Mouse (Mus musculus): ENCODE results near the gene Plekha5.
"Not testable (repeated sequence)": the region's sequence is repeated elsewhere in the genome, so short reads cannot be mapped to it uniquely, and the experiment has no call there.

Gene Plekha5

DNA sequence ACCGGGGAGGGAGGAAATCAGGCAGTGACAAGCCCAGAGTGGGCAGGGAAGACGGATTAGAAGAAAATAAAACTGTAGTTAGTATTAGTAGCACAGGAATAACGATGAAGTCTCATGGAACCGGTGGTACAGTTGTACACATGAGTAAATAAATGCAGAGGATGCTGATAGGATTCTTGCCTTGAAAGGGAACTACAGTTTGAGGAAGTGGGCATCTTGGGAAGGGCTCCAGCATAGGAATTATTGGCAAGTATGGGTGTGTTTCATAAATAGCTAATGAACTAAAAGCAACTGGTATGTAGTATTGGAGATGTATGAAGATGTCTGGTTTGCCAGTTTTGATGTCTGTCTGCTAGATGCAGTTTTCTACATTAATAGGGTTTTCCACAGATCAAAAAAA, 99.7 kb downstream of the Plekha5 start:
- no peak for DNase-seq (ENCODE audit: low spot score in 2 of 2)

DNA sequence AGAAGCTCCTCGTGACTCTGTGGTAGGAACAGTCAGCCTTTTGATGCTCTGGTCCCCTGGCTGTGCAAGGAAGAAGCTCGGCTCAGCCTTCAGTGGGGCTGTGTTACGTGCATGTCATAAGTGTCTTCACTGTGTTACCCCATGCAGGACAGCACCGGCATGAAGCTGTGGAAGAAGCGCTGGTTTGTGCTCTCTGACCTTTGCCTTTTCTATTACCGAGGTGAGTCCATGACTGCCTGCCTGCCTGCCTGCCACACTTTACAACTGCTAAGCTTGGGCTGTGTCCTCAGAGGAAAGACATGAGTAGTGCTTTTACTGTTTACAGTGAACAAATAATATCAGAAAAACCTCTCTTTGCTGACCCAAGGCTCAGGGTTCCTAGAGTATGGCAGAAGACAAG, 104.6 kb downstream of the Plekha5 start:
- no peak for DNase-seq (ENCODE audit: low spot score in 2 of 2)

DNA sequence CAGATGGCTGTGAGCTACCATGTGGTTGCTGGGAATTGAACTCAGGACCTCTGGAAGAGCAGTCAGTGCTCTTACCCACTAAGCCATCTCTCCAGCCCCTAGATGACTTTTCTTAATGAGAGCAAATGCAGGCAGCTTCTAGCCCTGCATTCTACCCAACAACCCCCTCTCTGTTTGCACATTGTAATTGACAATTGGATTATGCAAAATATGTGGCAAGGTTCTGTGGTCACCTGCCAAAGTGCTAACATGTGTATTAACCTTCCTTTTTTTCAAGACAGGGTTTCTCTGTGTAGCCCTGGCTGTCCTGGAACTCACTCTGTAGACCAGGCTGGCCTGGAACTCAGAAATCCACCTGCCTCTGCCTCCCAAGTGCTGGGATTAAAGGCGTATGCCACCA, 109.0 kb downstream of the Plekha5 start:
- not testable (repeated sequence) for DNase-seq (ENCODE audit: low spot score in 2 of 2)

DNA sequence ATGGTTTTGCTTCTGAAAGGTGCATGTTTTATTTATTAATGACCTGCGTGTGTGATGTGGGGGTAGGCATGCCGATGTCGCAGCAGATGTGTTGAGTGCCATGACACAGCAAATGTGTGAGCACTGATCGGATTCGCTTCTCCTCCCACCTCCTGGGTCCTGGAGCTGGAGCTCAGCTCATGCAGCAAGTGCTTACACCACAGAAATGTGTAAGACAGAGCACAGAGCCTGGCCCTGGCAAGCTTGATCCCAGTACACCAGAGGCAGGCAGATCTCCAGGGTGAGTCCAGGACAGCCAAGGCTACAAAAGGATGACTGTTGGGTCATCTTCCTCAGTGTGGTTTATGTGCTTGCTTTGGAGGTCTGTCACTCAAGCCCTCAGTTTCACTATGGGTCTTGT, 109.8 kb downstream of the Plekha5 start:
- no peak for DNase-seq (ENCODE audit: low spot score in 2 of 2)

DNA sequence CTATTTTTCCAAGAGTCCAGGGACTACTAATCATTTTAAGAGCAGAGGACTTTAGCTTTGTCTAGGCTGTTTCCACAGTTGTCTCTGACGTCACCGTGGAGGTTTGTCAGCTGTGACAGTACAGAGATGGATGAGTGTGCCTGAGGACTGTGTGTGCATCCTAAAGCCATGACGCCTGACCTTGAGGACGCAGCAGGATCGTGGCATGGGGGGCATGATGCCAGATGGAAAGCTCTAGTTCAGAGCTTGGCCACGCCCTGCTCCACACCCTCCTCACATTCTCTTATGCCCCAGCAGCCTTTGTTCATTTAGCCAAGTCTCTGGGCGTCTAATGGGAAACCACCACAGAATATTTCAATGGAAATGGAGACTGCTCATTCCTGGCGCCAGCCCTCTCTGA, 111.7 kb downstream of the Plekha5 start:
- no peak for DNase-seq (ENCODE audit: low spot score in 2 of 2)

DNA sequence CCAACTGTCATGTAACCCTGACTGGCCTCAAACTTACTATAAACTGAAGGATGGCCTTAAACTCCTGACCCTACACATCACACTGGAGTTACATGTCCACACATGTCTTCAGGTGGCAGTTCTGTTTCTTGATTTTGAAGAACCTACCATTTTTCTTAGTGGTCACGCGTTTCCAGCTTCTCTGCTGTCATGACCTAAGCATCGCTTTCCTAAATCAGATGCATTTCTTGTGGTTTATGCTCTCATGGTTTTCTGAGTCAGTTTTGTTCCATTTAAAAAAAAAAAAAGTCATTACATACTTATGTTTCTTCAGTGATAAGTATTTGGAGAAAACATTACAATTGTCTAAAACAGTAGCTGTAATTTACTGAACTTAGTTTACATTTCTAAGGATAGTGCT, 118.1 kb downstream of the Plekha5 start:
- no peak for DNase-seq (ENCODE audit: low spot score in 2 of 2)

DNA sequence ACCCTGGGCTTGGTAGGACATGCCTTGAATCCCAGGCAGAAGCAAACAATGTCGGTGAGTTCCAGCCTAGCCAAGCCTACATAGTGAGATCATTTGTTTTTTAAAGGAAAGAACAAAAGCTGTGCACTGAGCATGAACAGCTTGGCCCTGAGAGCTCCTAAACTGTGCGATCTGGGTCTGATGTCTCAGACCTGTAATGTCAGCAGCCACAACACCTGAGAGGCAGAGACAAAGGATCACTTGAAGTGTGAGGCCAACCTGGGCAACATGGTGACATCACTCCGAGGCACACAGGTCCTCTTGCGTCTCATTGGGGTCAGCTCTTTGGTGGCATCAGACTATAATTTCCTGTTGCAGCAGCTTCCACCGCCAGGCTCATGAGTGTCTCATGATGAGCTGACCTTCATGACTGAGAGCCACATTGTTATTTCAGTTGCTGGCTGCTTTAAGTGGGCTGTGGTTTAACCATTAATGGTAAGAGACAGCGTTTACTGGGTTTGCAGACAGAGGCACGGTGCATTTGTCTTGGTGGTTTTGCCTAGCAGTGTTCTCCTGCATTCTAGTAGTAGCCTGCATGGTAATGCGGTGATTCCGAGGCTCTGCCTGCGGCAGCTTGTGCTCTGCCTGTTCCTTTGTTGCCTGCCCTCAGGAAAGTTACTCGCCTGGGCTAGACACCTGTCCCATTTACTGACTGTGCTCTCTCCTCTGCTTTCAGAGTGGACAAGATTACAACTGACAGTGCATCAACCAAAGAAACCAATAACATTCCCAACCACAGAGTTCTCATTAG, 119.3 kb downstream of the Plekha5 start:
- no peak for DNase-seq (ENCODE audit: low spot score in 2 of 2)

DNA sequence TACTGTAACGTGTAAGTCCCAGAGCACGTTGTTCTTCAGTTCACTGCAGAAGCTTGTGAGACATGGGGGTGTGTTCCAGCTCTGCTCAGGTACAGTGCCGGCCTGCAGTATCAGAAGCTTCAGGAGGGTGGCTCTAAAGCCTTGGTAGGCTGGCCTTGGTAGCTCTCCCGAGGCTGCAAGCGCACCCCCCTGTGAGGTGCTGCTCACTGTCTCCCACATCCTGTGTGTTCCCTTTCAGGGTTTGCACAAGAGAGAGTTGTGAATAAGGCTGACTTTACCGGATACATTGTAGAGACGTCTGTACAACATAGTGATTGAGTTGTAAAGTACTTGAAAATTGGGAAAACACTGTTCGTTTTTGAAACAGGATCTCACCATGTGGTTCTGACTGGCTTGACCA, 122.2 kb downstream of the Plekha5 start:
- no peak for DNase-seq (ENCODE audit: low spot score in 2 of 2)

DNA sequence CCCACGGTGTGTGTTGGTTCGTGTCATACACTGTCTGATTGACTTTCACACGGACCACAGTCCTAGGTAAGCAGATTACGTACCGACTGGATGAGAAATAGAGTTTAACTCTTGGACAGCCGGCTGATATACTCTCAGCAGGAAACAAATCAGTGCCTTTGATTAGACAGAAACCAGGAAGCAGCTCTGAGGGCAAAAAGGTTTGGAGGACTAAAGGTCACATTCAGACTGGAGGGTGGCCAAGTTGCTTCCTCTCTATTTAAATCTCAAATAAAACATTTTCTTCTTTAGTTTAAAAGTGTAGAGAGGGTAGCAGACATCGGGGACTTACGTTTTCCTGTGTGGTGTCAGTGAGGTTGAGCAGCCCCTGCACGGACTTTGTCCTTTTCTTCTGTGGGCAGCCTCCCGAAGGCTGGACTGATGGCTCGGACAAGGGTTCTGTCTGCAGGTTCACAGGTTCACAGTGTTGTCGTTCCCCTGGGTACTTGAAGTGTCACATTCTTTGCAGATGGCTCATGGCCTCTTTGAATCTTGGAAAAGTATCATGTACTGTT, 122.9 kb downstream of the Plekha5 start:
- no peak for DNase-seq (ENCODE audit: low spot score in 2 of 2)

DNA sequence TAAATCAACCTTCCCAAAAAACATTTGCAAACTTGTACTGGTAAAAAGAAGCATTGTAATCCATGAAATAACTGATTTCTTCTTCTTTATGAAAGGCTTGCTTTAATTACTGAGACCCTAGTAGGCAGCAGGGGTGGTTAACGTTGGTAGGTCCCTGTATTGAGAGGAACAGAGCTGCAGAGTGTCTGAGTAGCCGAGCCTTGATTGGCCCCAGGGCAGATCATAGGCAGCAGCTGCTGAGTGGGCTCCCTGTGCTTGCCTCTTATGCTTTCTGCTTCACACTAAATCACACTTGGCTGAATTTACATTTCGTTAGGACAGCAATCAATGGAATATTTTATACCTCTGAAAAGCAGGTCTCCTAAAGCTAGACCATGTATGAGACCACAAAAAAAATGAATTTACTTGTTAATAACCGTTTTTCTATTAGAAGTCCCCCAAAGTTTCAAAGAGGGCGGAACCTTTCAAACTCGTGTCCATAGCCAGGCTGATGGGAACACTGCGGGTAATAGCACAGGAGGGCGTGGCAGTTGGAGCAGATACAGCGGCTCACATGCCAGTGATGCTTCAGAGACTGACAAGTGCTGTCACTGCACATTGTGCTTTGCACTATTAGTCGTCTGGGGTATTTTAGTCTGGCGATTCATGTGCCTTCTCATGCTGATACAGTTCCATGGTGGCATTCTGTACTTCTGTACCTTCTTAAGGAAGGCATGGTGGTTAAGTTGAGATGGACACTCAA, 123.5 kb downstream of the Plekha5 start:
- DNase-seq (ENCODE audit: low spot score in 2 of 2), result no peak

DNA sequence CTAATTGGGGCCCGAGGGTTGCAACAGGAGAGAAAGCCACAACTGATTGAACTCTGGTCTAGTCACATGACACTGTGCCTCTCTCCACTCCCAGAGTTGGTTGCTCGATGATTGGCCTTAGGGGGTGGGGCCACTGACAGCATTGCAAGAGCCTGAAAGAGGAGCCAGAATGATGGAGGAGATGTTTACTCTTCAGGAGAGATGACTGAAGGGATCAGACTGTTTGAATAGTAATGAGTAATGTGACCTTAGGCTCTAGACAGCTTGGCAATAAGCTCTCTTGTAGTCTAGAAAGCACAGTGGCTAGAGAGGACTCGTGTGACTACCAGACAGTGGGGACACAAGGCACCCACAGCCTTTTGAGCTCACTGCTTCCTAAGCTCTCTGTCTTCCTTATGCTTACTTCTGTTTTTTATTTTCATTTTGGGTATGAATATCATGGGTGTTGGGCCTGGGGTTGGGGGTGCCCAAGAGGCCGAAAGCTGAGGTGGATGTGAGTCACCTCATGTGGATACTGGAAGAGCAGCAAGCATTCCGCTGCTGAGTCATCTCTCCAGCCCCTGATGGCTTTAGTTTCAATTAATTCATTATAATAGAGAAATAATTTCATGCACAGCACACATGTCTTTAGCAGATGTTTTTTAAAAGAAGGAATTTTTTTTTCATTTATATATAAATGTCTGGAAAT, 124.4 kb downstream of the Plekha5 start:
- peak; percentile 34 to 65 for DNase-seq (ENCODE audit: low spot score in 2 of 2)

DNA sequence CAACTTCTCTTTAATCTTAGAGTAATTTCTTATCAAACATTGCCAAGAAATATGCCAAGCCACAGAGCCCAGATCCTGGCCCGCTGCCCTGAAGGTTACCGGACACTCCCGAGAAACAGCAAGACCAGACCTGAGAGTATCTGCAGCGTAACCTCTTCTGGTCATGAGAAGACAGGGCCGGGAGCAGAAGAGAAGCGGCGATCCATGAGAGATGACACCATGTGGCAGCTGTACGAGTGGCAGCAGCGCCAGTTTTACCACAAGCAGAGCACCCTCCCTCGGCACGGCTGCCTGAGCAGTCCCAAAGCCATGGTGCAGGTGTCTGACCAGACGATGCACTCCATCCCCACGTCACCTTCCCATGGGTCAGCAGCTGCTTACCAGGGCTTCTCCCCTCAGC, 126.9 kb downstream of the Plekha5 start:
- DNase-seq (ENCODE audit: low spot score in 2 of 2), result no peak

DNA sequence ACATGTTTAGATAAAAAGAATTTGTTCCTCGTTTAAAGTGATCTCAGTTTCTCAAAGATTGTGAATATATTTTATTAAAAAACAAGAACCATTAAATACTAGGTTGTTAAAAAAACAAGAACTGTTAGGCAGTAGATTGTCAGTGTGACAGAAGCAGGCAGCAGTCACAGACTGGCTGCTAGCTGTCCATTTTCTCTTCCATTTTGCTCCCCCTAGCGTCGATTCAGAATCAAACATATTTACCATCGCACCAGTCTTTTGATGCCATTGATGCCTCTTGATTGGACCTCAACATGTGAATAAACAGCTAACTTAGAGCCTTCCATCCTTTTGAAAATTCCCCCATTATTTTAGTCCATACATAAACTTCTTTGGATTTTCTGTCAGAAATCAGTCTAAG, 130.4 kb downstream of the Plekha5 start:
- DNase-seq (ENCODE audit: low spot score in 2 of 2), result no peak

DNA sequence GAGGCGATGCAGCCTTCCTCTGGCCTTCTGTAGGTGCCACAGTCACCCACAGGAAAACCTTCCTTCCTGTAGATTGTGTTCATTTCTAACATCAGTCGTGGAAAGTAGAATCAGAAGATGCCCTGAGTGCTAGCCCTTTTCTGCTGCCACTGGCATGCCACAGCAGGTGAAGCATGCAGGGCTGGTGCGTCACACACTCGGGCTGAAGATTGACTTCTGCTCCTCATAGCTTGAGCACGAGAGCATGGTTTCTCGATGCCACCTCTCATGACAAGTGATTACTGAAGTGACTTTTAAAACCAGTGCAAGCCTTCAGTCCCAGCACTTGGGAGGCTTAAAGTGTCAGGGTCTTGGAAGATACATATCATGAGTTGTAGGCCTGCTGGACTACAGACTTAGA, 135.6 kb downstream of the Plekha5 start:
- DNase-seq (ENCODE audit: low spot score in 2 of 2), result no peak

DNA sequence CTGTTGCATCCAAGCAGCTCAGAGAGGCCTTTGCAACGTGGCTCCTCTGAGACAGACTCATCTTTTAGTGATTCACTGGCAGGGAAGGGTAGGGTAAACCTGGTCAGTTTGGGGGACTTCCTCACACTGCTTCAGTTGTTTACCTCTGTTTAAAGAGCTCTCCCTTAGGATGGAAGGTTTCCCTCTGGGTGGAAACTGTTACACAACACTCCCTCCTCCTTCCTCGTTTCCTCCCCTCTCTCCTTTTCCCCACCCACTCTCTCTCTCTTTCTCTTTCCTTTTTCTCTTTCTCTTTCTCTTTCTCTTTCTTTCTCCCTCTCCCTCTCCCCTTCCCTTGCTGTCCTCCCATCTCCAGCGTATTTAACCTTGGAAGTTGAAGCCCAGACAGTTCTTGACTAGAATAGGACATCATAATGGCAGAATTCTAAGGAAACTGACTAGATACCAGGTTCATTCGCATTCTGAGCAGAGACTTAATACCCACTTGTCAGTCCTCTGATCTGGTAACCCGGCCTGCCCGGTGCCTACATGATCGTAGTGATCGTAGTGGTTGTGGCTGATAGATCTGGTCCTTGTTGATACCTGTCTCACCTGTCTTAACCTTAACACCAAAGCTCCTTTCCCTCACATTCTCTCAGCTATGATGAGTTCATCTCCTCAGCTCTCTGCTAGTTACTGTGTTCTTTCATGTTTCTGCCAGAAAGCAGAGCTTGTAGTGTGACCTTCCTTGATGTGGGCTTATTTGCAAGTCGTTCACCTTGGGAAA, 137.5 kb downstream of the Plekha5 start:
- DNase-seq (ENCODE audit: low spot score in 2 of 2), result no peak

DNA sequence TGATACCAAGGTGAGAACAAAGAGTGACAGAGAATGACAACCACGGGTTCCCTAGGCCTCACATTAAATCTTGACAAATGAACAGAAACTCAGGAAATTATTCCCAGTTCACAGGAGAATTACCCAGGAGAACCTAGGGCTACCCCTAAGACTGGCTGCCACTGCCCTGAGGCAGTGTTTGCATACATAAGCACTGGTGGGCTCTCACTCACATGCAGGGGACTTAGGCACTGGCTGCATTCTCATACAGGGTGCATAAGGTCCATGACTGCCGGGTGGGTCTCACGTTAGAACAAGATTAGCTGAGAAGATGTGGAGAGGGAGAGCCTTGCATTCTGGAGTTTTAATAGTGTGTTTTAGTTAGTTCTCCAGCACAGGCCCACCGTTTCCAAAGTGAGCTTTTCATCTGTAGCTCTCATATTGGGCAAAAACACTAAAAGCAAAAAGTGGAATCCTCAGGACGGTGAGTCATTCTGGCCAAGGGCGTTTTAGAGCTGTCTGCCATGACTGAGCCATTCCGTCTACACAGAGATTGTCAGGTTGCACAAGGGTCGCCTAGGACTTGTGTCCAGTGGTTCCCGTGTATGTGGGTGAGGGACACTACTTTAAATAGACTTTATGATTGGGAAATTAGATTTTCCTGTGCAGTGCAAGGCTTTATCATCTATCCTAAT, 138.2 kb downstream of the Plekha5 start:
- DNase-seq (ENCODE audit: low spot score in 2 of 2), result no peak

DNA sequence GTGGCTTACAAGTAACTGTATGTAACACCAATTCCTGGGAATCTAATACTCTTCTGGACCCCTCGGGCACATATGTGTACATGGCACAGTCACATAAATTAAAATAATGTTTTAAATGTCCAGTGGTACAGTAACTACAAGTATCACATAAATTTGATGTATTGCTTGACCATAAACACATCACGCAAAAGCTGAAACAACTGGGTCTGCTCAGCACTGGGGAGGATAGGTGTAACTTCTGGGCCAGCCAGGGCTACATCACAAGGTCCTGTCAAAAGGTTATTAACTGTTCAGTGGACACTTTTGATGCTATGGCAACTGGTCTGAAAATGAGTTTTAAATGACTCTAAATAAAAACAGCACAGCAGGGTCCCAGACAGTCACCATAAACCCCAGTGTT, 143.3 kb downstream of the Plekha5 start:
- DNase-seq (ENCODE audit: low spot score in 2 of 2), result no peak

DNA sequence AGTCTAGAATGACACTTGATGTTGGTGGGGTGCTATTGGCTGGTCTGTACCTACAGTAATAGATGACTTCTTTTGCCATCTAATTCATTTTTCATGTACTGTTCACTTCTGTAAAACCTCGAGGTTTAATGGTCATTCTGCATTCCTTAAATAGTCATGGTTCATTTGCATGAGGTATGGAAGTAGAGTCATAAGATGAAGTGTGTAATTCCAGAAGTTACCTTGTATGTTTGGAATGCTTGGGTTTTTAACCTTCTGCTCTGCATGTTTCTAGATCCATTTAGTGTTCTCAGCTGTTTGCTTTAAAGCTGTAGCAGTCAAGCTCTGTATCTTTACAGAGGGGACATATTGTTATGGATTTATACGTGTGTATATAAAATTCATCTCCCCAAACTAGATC, 144.0 kb downstream of the Plekha5 start:
- no peak for DNase-seq (ENCODE audit: low spot score in 2 of 2)

DNA sequence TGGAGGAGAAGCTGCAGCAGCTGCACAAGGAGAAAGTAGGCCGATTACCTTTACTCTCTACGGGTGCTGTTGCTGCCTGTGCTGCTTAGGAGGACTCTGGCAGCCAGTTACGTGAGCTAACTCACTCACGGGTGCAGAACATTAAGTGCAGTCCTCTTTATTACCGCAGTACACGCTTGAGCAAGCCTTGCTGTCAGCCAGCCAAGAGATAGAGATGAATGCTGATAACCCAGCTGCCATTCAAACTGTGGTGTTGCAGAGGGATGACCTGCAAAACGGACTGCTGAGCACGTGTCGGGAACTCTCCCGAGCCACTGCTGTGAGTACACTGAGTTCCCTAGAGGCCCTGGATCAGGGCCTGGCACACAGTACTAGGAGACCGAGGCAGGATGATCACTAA, 146.3 kb downstream of the Plekha5 start:
- DNase-seq (ENCODE audit: low spot score in 2 of 2), result peak; percentile 69 to 80

DNA sequence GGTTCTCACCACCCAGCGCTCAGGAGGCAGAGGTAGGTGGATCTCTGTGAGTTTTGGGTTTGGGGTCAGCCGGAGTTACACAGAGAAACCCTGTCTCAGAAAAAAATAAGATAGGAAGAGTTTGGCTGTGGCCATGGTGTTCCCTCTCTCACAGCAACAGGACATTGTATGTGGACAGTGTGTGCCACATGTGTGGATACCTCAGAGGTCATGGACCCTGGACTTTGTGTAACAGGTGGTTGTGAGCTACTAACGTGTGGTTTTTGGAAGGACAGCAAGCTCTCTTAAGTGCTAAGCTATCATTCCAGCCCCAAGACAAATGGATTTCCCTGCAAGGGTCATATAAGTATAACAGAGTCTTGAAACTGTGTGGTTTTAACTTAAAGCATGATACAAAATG, 151.1 kb downstream of the Plekha5 start:
- no peak for DNase-seq (ENCODE audit: low spot score in 2 of 2)

DNA sequence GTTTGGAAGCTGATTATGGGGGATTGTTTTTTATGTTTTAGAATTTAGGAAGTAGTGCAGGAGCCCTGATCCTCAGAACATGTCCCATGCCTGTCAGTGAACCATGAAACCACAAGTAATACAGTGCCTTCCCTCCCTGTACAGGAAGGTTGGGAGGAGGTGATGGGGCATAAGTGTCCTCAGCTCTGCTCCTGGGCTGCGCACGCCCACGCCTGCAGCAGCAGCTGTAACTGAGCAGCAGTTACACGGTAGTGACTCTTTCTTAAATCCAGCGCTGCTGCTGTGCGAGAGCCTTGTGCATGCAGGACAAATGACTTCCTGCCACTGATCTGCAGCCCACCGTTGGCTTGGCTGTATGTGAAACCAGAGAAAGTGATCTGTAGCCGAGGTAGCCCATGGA, 152.3 kb downstream of the Plekha5 start:
- no peak for DNase-seq (ENCODE audit: low spot score in 2 of 2)
